Mouse (Mus musculus) megakaryocyte, embryonic 14.5 days (primary cell): Measurements from ENCODE around the gene Itgb2. TPM values are rescaled to one million over a fixed set of nuclear protein-coding genes. Genes with fewer than 3 reads are reported as not detected.

Source experiments
- H3K27me3 ChIP-seq: replicated peaks from 2 replicates; pipeline ENCODE3; 2012; ENCODE audit warnings: inconsistent platforms
- H3K36me3 ChIP-seq: replicated peaks from 2 replicates; pipeline ENCODE3; 2012; ENCODE audit warnings: low read length, inconsistent platforms, mixed read lengths
- H3K4me1 ChIP-seq: 2 replicates; pipeline ENCODE4 v1.6.1; 2012; ENCODE audit warnings: inconsistent platforms
- H3K4me3 ChIP-seq: replicated peaks from 2 replicates; pipeline ENCODE3; 2012; ENCODE audit warnings: moderate library complexity, mild to moderate bottlenecking, inconsistent platforms
- H3K9me3 ChIP-seq: 2 replicates; pipeline ENCODE4 v1.6.1; 2012; ENCODE audit warnings: inconsistent platforms
- FLI1 ChIP-seq: IDR thresholded peaks from 2 replicates; pipeline ENCODE4 v1.6.1; 2012; ENCODE audit warnings: low read length, inconsistent platforms, mixed read lengths
- GATA1 ChIP-seq: IDR thresholded peaks from 3 replicates; pipeline ENCODE4 v1.6.1; 2012; ENCODE audit warnings: mixed read lengths, low read length, inconsistent platforms, borderline replicate concordance
- polyA plus RNA-seq: library from polyadenylated mRNA; stranded (reverse); fragments of >175 nt; gene quantifications from 2 replicates; pipeline ENCODE4 v1.2.3, GENCODE M21; 2012; ENCODE audit warnings: low replicate concordance; ENCODE audit not compliant: insufficient read depth

The Itgb2 gene
- polyA plus RNA-seq, 1 experiment, result 120 TPM

- no peaks in the 10 kb centered on the region for H3K9me3 ChIP-seq
- H3K36me3 ChIP-seq, result peaks cover 99% of the 10 kb centered on the region
- H3K27me3 ChIP-seq, result no peaks in the 10 kb centered on the region
- peak overlapping the region; percentile 52 for H3K4me3 ChIP-seq
- TF ChIP-seq FLI1, result no peak
- H3K4me1 ChIP-seq, result peaks cover 90% of the 10 kb centered on the region
Measured at GRCm38 (mm10) chr10:77561508-77561907, 31.5 kb downstream of the Itgb2 start.

- H3K36me3 ChIP-seq, result peaks cover 95% of the 10 kb centered on the region
- peaks cover 68% of the 10 kb centered on the region for H3K4me1 ChIP-seq
- TF ChIP-seq GATA1 (no peak), FLI1 (no peak)
Measured at GRCm38 (mm10) chr10:77565005-77565404, 35.0 kb downstream of the Itgb2 start.

DNA sequence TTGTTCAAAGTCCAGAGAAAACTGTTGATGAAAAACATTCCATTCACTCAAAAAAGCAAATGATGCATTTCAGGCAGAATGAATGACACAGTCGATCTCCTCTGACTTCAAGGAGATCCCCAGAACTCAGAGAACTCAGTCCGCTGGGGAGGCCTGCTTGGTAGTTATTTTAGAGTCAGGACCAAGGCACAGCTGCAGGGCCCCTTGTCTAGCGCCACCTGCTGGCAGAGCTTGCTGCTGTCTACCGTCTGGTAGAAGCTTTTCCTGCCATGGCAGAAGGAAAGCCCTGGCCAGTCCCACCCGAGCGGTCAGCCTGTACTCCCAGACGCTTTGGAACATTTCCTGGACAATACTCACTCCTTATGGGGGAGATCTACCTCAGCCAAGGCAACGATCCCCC lies 36.6 kb downstream of the Itgb2 start:
- H3K36me3 ChIP-seq, result peaks cover 95% of the 10 kb centered on the region
- peaks cover 58% of the 10 kb centered on the region for H3K4me1 ChIP-seq
- no peak for TF ChIP-seq FLI1
- TF ChIP-seq GATA1, result no peak
- H3K27me3 ChIP-seq, result no peaks in the 10 kb centered on the region
- H3K9me3 ChIP-seq, result no peaks in the 10 kb centered on the region
- no peak overlapping the region for H3K4me3 ChIP-seq

More at GRCm38 (mm10) chr10:77565005-77565404, 35.0 kb downstream of the Itgb2 start:
- Histone ChIP-seq H3K9me3 (no peaks in the 10 kb centered on the region), H3K27me3 (no peaks in the 10 kb centered on the region), H3K4me3 (no peak overlapping the region)

GRCm38 (mm10) chr10:77569481-77569880 lies 39.4 kb downstream of the Itgb2 start:
- no peak for TF ChIP-seq GATA1
- Histone ChIP-seq H3K9me3 (no peaks in the 10 kb centered on the region), H3K4me3 (no peak overlapping the region), H3K36me3 (peaks cover 85% of the 10 kb centered on the region), H3K27me3 (no peaks in the 10 kb centered on the region), H3K4me1 (peaks cover 64% of the 10 kb centered on the region)

DNA sequence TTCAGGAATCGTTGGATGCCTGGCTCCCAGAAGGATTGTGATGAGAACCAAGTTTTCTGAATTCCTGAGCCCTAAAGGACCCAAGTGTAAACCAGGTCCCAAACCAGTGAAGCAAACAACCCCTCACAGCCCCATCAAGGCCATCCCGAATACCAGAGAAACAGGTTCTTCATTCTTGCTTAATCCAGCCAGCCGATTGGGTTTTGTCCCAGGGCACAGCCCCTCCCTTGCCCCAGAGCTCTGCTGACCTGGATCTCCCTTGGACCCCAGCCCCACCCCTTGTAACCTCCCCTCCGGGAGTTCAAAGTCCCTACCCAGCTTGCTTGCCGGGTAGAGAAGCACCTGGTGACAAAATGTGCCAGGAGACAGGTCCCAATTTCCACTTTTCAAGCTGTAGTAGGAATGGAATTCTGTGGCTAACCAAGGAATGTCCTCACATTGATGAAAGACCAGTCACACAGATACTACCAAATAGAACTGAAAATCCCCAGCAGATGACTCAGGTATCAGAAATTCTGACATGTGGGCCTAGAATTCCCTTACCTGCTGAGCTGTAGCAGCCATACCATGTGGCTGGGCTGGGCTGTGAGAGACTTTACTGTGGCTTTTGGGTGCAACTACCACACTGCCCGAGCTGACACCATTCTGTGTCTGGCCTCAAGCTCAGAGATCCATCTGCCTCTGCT lies 40.1 kb downstream of the Itgb2 start:
- H3K36me3 ChIP-seq, result peaks cover 79% of the 10 kb centered on the region
- H3K4me3 ChIP-seq, result no peak overlapping the region
- TF ChIP-seq FLI1, result no peak
- no peak for TF ChIP-seq GATA1
- no peaks in the 10 kb centered on the region for H3K9me3 ChIP-seq
- no peaks in the 10 kb centered on the region for H3K27me3 ChIP-seq
- peaks cover 63% of the 10 kb centered on the region for H3K4me1 ChIP-seq

DNA sequence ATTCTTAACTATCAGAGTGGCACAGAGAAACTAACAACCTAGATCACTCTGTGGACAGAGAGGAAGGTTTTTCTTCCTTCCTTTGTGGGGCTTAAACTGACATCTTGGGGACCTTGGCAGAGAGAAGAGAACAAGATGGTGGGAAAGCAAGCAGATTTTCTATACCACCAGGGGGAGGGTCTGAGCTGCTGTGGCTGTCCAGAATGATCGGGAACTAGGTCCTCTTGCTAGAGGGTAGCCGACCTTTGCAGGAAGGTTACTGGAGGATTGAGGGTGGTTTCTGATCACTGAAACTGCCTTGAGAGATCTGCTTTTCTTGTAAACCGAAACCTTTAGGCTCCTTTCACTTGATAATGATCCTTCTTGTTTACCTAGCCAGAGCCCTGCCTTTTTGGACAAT lies 42.2 kb downstream of the Itgb2 start:
- H3K4me1 ChIP-seq, result peaks cover 50% of the 10 kb centered on the region

GRCm38 (mm10) chr10:77573162-77573561 lies 43.1 kb downstream of the Itgb2 start:
- TF ChIP-seq GATA1, result no peak
- TF ChIP-seq FLI1, result no peak
- Histone ChIP-seq H3K4me1 (peaks cover 50% of the 10 kb centered on the region), H3K27me3 (no peaks in the 10 kb centered on the region)

More for the DNA sequence above, 42.2 kb downstream of the Itgb2 start:
- Histone ChIP-seq H3K36me3 (peaks cover 61% of the 10 kb centered on the region), H3K9me3 (no peaks in the 10 kb centered on the region), H3K27me3 (no peaks in the 10 kb centered on the region), H3K4me3 (no peak overlapping the region)
- TF ChIP-seq FLI1 (no peak), GATA1 (no peak)

GRCm38 (mm10) chr10:77580027-77580920 lies 50.2 kb downstream of the Itgb2 start:
- Histone ChIP-seq H3K36me3 (peaks cover 25% of the 10 kb centered on the region), H3K9me3 (no peaks in the 10 kb centered on the region), H3K4me1 (peaks cover 49% of the 10 kb centered on the region), H3K27me3 (no peaks in the 10 kb centered on the region), H3K4me3 (peak overlapping the region; percentile 99)
- TF ChIP-seq FLI1, result no peak
- TF ChIP-seq GATA1, result no peak

More at GRCm38 (mm10) chr10:77573162-77573561, 43.1 kb downstream of the Itgb2 start:
- H3K4me3 ChIP-seq, result no peak overlapping the region
- H3K36me3 ChIP-seq, result peaks cover 53% of the 10 kb centered on the region
- H3K9me3 ChIP-seq, result no peaks in the 10 kb centered on the region

- H3K36me3 ChIP-seq, result peaks cover 30% of the 10 kb centered on the region
- no peaks in the 10 kb centered on the region for H3K9me3 ChIP-seq
- no peak for TF ChIP-seq FLI1
- TF ChIP-seq GATA1, result no peak
- H3K4me1 ChIP-seq, result peaks cover 53% of the 10 kb centered on the region
- peak overlapping the region; percentile 99 for H3K4me3 ChIP-seq
- no peaks in the 10 kb centered on the region for H3K27me3 ChIP-seq
Measured at GRCm38 (mm10) chr10:77581023-77581407, 51.0 kb downstream of the Itgb2 start.
